Mouse (Mus musculus) forebrain, embryonic 14.5 days (tissue): ENCODE results near the gene Rmi2. TPM values are rescaled to one million over a fixed set of nuclear protein-coding genes. Genes with fewer than 3 reads are reported as not detected.

Experiments
- ATAC-seq: fragments of 200-750 bp; cut with Nextera tagmentation; 2 replicates; pipeline ENCODE4 v1.8.0; 2017; ENCODE audit warnings: mild to moderate bottlenecking, moderate library complexity
- DNase-seq: peaks from one replicate; pipeline ENCODE4 v3.0.0-alpha.2; 2015; ENCODE audit warnings: low spot score
- H3K27ac ChIP-seq: fragments of 300-500 bp; sonication (generic); 2 replicates; pipeline ENCODE4 v1.5.1; 2014; ENCODE audit warnings: low read depth, mild to moderate bottlenecking, control low read depth, low read length, moderate library complexity
- H3K27me3 ChIP-seq: fragments of 300-500 bp; sonication (generic); replicated peaks from 2 replicates; pipeline ENCODE4 v1.6.1; 2014; ENCODE audit warnings: low read length, control low read depth, mixed read lengths; ENCODE audit not compliant: control insufficient read depth, insufficient read depth
- H3K36me3 ChIP-seq: fragments of 300-500 bp; sonication (generic); 2 replicates; pipeline ENCODE4 v1.6.1; 2014; ENCODE audit warnings: low read length, control low read depth; ENCODE audit not compliant: control insufficient read depth, insufficient read depth
- H3K4me1 ChIP-seq: fragments of 300-500 bp; sonication (generic); 2 replicates; pipeline ENCODE4 v1.6.1; 2014; ENCODE audit warnings: antibody characterized with exemption, low read length, control low read depth; ENCODE audit not compliant: control insufficient read depth, insufficient read depth
- H3K4me2 ChIP-seq: fragments of 300-500 bp; sonication (generic); 2 replicates; pipeline ENCODE4 v1.6.1; 2014; ENCODE audit warnings: mild to moderate bottlenecking, control low read depth, low read length
- H3K4me3 ChIP-seq: fragments of 300-500 bp; sonication (generic); 2 replicates; pipeline ENCODE4 v1.5.1; 2014; ENCODE audit warnings: low read depth, low read length, control low read depth
- H3K9ac ChIP-seq: fragments of 300-500 bp; sonication (generic); 2 replicates; pipeline ENCODE4 v1.6.1; 2014; ENCODE audit warnings: mild to moderate bottlenecking, low read length, control low read depth, moderate library complexity
- H3K9me3 ChIP-seq: fragments of 300-500 bp; sonication (generic); replicated peaks from 2 replicates; pipeline ENCODE4 v1.6.1; 2016; ENCODE audit warnings: low read length, control low read depth, mixed read lengths; ENCODE audit not compliant: control insufficient read depth
- WGBS: fragments of 180-500 bp; shearing (Covaris S2); extraction: QIAGEN DNeasy Blood & Tissue Kit; methylation state at CpG from one replicate; pipeline ENCODE4 v1.1.7; 2014; 5-methylcytosine and 5-hydroxymethylcytosine counted together
- polyA plus RNA-seq: library from polyadenylated mRNA; unstranded; fragments of >200 nt; fragmentation: Nextera tagmentation; extraction: Ambion mirVana; gene quantifications from 2 replicates; pipeline ENCODE4 v1.2.1, GENCODE M21; 2014

Rmi2 gene
- polyA plus RNA-seq, 1 experiment from 2014 or later, result 0.88 TPM

DNA sequence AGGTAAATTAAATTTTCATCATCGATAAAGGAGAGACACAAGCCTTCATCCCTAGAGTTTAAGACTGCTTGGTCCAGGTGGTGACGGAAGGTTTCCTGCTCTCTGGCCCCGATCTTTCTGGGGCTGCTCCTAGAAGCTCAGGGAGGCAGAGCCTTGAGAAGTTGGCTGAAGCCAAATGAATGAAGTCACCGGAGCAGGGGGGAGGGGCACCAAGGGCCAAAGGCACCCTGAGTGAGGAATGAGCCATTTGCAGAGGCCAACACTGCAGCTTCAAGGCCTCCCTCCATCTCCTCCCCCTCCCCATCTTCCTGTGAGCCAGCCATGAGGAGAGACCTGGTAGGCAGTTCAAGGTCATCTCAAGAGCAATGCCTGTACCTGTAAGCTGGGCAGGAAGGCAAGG, 58.3 kb downstream of the Rmi2 start:
- Histone ChIP-seq H3K4me2 (no peak overlapping the region), H3K4me1 (no peaks in the 10 kb centered on the region), H3K9me3 (no peaks in the 10 kb centered on the region), H3K27me3 (no peaks in the 10 kb centered on the region), H3K36me3 (no peaks in the 10 kb centered on the region), H3K27ac (no peak overlapping the region), H3K4me3 (no peak overlapping the region), H3K9ac (no peak overlapping the region)
- no peak for DNase-seq
- no peak for ATAC-seq
- 76% methylated on average over 4 of the region's 4 CpGs for WGBS

DNA sequence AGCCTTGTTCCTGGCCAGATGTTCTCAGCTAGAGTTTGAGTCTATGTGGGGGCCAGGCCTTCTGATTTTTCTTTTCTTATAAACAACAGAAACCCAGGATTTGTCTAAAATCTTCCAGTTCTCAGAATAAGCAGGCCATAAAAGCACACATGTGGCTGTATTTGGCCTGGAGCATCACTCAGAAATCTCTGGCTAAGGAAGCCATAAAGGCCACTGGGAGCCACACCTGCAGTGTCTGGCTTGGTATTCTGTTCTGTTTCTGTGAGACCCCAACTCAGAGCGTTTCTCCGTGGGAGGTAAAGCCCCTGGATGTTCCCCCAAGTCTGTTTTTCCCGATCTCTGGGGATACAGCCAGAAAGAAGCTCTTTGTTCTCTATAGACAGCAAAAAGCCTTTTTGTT, 61.0 kb downstream of the Rmi2 start:
- Histone ChIP-seq H3K27me3 (no peaks in the 10 kb centered on the region), H3K4me2 (no peak overlapping the region), H3K9ac (no peak overlapping the region), H3K4me3 (no peak overlapping the region), H3K4me1 (no peaks in the 10 kb centered on the region), H3K9me3 (no peaks in the 10 kb centered on the region), H3K36me3 (no peaks in the 10 kb centered on the region), H3K27ac (no peak overlapping the region)
- no peak for ATAC-seq
- no peak for DNase-seq
- WGBS, result 75% methylated on average over 3 of the region's 3 CpGs

DNA sequence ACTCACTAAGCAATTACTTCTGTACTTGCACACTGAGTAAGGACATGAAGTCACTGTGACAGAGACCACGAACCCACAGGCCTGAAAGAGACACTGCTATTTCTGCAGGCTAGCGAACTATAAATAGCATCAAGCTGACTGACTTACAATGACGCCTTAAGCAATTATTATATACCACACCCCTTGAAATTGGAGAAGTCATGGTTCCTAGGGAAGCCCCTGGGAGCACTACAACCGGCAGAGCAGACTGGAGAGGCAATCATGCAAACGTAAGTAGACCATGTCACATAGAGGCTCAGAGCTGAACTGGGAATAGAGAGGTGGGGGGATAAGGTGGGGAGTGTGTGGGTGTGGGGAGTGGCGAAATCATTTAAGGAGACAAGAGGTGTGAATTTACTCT, 62.5 kb downstream of the Rmi2 start:
- Histone ChIP-seq H3K9ac (no peak overlapping the region), H3K36me3 (no peaks in the 10 kb centered on the region), H3K9me3 (no peaks in the 10 kb centered on the region), H3K4me3 (no peak overlapping the region), H3K4me2 (no peak overlapping the region), H3K27me3 (no peaks in the 10 kb centered on the region), H3K4me1 (no peaks in the 10 kb centered on the region), H3K27ac (no peak overlapping the region)
- DNase-seq (no peak), ATAC-seq (no peak)
- 43% methylated on average over 6 of the region's 6 CpGs for WGBS

DNA sequence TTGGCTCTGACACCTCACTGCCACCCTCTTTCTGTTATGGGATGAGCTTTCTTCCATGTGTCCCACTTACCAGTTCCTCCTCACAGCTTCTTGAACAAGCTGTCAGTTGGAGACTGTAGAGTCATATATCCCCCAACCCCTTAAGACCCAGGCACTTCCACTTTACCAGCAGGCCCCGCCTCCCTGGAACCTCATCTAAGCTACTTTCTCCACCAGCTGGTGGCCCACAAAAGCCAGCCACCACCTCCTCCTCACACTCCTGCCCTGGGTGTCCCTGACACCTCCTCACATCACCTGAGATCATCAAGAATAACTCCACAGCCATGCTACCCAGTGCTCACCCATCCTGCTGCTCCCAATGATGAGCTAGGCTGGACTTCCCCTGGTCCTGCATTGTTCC, 65.9 kb downstream of the Rmi2 start:
- Histone ChIP-seq H3K4me1 (no peaks in the 10 kb centered on the region), H3K9me3 (no peaks in the 10 kb centered on the region), H3K9ac (no peak overlapping the region), H3K4me2 (no peak overlapping the region), H3K36me3 (no peaks in the 10 kb centered on the region), H3K27ac (no peak overlapping the region), H3K27me3 (no peaks in the 10 kb centered on the region), H3K4me3 (no peak overlapping the region)
- no peak for DNase-seq
- ATAC-seq, result no peak
- WGBS, result 94% methylated on average over 1 of the region's 1 CpGs

DNA sequence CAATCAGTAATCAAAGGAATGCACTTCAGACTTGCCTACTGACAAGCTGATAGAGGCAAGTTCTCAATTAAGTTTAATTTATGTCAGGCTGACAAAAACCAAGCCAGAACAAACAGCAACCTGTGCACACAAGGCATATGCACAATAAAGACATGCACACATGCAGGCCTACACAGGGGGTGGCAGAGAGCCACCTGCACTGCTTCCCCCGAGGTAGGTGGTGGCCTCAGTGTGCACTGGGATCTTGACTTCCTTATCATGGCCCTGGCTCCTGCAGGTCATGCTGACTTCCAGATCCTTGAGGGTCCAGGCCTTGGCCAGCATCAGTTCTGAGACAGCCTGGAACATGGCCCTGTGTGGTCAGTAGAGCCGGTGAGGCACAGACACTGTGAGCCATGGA, 67.1 kb downstream of the Rmi2 start:
- Histone ChIP-seq H3K4me1 (no peaks in the 10 kb centered on the region), H3K4me3 (no peak overlapping the region), H3K4me2 (no peak overlapping the region), H3K9ac (no peak overlapping the region), H3K27me3 (no peaks in the 10 kb centered on the region), H3K27ac (no peak overlapping the region), H3K36me3 (no peaks in the 10 kb centered on the region), H3K9me3 (no peaks in the 10 kb centered on the region)
- DNase-seq (no peak), ATAC-seq (no peak)
- 82% methylated on average over 2 of the region's 2 CpGs for WGBS

GRCm38 (mm10) chr16:10902849-10903248, 68.0 kb downstream of the Rmi2 start:
- DNase-seq, result no peak
- 52% methylated on average over 5 of the region's 5 CpGs for WGBS
- no peak overlapping the region for H3K27ac ChIP-seq

DNA sequence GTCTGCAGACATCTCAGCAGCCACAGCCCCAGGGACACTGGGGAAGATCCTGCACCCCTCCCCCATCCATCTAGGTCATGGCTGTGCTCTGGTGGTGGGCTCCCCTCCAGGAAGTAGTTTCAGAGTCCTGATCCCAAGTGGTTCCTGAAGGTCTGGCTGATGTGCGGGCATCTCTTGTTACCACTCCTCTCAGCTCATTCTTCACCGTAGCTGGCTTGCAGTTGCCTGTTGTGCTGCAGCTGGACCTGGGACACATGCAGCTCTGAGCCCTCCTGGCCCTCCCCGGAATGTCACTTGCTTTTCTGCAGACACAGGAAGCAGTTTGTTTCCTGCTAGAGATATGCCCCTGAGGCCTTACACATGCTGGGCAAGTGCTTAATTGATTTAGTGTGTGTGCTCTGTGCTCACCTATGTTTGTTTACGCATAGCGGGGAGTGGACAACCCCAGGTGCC, 70.8 kb downstream of the Rmi2 start:
- no peak for ATAC-seq
- H3K27me3 ChIP-seq, result no peaks in the 10 kb centered on the region
- no peak overlapping the region for H3K4me2 ChIP-seq
- no peak overlapping the region for H3K9ac ChIP-seq
- no peak for DNase-seq
- H3K4me1 ChIP-seq, result no peaks in the 10 kb centered on the region
- WGBS, result 78% methylated on average over 5 of the region's 5 CpGs
- H3K27ac ChIP-seq, result no peak overlapping the region
- H3K9me3 ChIP-seq, result no peaks in the 10 kb centered on the region
- no peaks in the 10 kb centered on the region for H3K36me3 ChIP-seq
- H3K4me3 ChIP-seq, result no peak overlapping the region

More at GRCm38 (mm10) chr16:10902849-10903248, 68.0 kb downstream of the Rmi2 start:
- H3K4me1 ChIP-seq, result no peaks in the 10 kb centered on the region
- H3K4me3 ChIP-seq, result no peak overlapping the region
- no peak overlapping the region for H3K4me2 ChIP-seq
- H3K9ac ChIP-seq, result no peak overlapping the region
- no peaks in the 10 kb centered on the region for H3K36me3 ChIP-seq
- no peaks in the 10 kb centered on the region for H3K9me3 ChIP-seq
- ATAC-seq, result no peak
- no peaks in the 10 kb centered on the region for H3K27me3 ChIP-seq

GRCm38 (mm10) chr16:10910541-10910940, 75.7 kb downstream of the Rmi2 start:
- DNase-seq (no peak), ATAC-seq (no peak)
- H3K27me3 ChIP-seq, result no peaks in the 10 kb centered on the region
- H3K36me3 ChIP-seq, result no peaks in the 10 kb centered on the region
- no peak overlapping the region for H3K4me2 ChIP-seq
- H3K9ac ChIP-seq, result no peak overlapping the region
- H3K4me1 ChIP-seq, result no peaks in the 10 kb centered on the region
- no peak overlapping the region for H3K27ac ChIP-seq
- H3K9me3 ChIP-seq, result no peaks in the 10 kb centered on the region
- 83% methylated on average over 7 of the region's 7 CpGs for WGBS
- no peak overlapping the region for H3K4me3 ChIP-seq

DNA sequence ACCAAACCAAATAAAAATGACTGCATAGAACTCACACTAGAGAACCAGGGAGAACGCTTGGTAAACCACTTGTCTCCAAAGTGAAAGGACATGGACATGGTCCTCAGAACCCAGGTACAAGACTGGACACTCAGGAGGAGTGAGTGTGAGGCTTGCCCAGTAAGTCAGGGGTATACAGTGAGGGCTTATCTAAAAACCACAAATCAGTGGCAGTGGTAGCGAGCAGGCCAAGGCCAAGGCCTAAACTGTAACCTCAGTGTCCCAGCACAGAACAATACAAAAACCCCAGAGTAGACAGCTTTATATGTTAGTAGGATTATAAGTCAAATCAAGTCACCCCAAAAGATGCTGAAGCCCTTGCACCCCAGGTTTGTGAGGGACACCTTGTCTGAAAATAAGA, 76.2 kb downstream of the Rmi2 start:
- no peak overlapping the region for H3K27ac ChIP-seq
- H3K4me1 ChIP-seq, result no peaks in the 10 kb centered on the region
- ATAC-seq, result no peak
- DNase-seq, result no peak
- WGBS, result 94% methylated on average over 2 of the region's 2 CpGs
- no peak overlapping the region for H3K4me2 ChIP-seq
- H3K9me3 ChIP-seq, result no peaks in the 10 kb centered on the region
- H3K36me3 ChIP-seq, result no peaks in the 10 kb centered on the region
- H3K27me3 ChIP-seq, result no peaks in the 10 kb centered on the region
- H3K4me3 ChIP-seq, result no peak overlapping the region
- H3K9ac ChIP-seq, result no peak overlapping the region
